Mouse (Mus musculus) lung, postnatal 14 days (tissue): ENCODE data around the gene Sertad2.

Source experiments
- DNase-seq: peaks from one replicate; pipeline ENCODE4 v3.0.0; 2021

The Sertad2 gene

DNA sequence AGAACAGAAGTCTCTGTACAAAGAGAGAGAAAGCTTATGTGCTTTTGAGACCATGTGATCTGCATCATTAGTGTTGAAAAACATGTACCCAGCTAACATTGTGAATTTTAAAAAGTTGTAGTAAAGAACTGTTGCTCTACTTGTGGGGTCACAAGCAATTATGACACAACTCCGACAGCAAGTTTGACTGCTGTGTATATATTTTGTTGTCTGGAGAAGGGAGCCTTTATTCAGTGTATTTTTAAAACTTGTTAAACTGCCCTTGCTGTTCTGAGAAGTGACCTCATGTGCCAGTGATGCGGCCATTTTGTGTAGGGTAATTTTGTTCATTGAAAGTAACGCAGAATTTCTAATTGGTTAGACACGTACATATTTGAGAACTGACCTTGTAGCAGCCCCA, 61.1 kb downstream of the Sertad2 start:
- DNase-seq = no peak

DNA sequence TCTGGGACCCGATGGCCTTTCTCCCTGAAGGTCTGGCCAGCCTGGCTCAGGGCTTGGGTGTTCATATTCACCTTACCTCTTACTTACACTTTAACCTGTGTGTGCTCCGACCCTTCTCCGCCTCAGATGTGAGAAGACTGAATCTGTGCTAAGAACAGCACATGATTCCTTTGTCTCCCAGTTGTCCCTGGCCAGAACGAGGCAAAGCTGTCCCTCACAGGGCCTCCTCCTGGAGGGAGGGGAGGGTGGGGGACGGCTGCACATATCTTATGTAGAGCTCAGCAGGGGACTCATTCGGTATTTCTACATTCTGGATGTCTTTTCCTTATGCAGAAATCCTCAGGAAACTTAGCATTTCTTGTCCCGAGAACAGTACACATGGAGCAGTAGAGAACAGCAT, 62.6 kb downstream of the Sertad2 start:
- DNase-seq = no peak

DNA sequence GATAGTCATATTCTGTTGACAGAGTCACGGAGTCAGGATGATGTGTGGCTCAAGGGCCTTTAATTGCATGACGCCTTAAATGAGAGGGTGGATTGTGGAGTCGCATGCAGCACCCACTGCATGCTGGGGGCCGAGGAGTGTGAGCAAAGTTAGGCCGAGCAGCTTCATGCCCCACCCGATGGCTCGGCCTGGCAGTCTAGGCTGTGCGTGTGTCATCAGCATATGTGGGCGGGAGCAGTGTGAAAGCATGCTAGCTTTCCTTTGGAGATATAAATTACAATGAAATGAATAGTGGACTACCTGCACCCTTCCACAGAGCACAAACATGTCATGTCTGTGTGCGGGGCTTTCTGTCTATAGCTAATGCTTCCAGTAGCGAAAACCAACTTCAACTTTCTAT, 65.4 kb downstream of the Sertad2 start:
- DNase-seq = no peak

DNA sequence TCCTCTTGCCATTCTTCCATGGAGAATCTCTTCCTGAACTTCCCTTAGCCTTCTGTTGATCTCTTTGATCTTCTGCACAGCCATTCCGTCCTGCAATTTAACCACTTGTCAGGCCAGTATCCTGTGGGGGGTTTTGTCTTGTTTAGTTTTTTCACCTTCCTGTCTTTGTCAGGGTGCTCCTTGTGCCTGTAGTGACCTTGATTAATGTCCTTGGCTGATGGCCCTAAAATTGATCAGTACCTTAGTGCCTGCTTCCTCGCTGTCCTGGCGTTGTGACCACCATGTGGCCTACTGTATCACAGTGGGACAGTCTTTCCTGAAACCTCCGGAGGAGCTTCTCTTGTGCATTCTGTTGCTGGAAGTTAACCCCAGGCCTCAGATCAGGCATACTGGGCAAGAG, 70.2 kb downstream of the Sertad2 start:
- DNase-seq = no peak

DNA sequence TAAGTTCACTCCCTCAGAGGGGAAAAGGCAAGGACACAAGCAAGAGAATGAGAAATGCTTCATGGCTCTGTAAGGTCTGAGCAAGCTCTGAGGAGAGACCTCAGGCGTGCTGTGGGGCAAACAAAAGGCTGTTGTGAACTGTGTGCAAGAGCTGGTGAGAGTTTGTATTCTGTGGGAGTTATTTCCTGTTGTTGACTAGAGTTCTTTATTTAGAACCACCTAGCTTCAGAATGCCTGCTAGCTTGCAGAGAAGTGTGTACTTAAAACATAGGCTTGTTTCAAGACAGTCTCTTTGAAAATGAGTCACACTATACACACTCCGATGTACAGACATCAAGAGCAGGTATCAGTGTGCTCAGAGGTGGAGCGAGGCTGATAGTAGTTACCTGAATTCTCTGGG, 73.0 kb downstream of the Sertad2 start:
- DNase-seq = no peak

DNA sequence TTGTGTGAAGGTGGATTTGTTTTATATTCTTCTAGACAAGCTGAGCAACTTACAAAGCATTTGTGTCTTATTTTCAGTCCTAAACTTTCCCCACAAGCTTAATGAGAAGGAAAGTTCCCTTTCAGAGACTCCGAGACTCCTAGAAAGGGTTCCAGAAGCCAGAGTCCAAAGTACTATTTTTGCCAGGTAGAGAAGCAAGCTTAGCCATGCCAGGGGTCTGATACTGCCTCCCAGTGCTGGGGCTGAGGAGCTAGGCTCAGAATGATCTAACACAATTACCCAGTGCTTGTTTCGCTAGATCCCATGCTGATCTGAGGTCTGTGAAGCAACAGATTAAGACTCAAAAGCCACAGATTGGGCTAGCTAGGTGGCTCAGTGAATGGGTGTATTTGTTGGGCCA, 84.1 kb downstream of the Sertad2 start:
- DNase-seq = no peak

DNA sequence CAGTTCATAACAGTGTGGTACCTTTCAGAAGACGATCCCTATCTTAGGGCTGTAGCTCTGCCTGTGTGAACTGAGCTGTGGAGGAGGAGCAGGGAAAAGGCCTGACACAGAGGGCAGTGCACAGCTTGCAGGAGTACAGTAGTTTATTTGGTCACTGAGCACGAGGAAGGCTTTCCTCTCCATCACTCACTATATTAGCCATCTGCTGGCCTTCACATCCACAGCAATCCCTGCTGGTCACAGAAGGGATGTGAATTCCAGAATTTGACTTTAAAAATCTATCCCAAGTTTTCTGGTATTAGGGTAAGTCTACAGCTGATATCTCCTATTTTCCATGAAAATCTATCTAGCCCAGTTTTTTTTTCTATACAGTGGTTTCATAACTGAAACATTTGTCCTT, 85.2 kb downstream of the Sertad2 start:
- no peak for DNase-seq

DNA sequence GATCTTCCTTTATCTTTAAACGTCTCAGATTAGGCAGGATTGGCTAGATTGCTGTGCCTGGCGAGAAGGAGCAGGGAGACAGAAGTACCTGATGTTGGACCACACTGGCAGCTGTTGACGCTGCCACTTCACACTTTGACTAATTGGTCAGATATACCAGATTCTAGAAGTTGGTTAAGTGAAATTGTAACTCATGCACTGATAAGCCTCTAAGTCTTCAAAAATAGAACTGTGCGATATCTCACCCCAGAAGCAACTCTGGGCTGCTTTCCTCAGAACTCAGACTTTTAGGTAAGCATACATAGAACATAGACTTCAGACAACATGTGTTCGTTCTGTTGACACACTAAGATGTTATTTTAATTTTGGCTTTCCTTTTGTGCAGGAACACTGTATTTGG, 86.6 kb downstream of the Sertad2 start:
- no peak for DNase-seq

DNA sequence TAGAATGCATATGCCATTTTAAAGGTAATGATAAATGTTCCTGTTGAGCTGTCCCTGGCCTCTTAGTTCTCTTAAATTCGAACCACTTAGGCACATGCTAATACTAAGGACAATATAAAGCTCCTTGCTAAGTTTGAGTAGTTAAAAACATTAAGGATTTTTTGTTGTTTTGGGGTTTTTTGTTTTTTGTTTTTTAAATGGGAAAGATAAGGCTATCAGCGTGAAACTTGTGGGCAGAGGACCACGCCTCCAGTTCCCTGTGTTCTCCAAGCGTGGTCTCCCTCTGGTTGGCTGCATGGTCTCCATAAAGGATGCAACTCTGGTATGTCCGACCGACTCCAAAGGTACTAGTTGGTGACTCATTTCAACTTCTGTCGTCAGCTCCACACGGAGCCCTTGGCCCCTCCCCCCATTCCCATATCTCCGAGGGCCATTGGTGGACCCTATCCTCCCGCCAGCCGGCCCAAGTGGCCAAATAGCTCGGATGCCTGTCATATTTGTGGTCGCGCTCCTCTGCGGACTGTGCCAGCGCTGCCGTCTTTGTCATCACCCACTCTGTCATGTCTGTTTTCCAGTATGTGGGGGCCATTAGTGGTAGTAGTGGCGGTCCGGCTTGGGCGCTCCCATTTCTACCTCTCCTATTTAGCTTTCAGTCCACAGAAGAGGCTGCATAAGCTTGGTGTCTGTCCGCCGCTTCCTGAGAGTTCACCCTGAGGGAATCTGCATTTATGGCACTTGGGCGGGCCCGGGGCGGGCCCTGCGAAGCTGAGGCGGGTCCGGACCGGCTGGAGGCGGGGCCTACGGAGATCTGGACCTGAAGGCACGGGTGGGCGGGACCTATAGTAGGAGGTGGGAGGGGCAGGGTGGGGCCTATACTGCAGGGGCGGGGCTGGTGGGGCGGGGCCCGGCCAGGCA, 88.2 kb downstream of the Sertad2 start:
- DNase-seq = peak; percentile 97

DNA sequence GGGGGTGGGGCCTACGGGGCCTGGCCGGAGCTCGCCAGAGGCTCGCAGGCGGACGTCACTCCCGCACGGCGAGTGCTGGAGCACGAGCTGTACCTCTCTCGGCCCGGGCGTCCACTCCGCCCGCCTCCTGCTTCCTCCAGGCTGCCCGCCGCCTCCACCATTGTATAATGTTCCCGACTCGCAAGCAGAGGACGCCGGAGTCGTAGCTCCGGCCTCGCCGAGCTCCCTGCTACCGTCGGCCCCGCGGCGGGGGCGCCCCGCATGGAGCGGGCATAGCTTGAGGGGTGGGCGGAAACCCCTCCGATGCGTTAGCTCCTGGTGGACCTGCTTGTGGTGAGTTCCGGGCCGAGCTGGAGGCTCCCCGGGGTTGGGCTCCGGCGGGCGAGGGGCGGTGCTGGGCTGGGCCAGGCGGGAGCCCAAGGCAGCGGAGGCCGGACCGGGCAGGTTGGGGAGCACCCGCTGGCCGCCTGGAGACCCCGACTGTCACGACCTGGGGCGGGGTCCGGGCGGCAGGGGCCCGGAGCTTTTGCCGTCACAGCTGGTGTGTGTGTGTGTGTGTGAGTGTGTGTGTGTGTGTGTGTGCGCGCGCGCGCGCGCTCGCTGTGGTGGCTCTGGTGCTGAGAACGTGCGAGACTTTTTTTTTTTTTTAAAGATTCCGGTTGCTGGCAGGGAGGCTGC, 89.0 kb downstream of the Sertad2 start:
- DNase-seq = peak; percentile 76

DNA sequence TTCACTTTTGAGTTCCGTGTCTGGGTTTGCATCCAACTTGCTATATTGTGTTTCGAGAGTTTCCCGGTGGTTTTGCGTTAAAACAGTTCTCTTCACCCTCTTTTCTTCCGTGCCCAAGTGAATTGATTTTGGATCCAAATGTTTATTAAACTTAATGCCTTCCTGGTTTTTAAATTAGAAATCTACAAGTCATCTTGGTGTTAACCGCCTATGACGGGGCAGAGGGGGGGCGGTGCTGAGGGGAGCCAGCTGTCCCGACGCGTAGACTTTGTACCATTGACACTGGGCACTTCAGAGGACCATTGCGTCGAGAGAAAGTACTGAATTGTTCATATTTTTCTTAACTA, 89.5 kb downstream of the Sertad2 start:
- peak; percentile 73 for DNase-seq

DNA sequence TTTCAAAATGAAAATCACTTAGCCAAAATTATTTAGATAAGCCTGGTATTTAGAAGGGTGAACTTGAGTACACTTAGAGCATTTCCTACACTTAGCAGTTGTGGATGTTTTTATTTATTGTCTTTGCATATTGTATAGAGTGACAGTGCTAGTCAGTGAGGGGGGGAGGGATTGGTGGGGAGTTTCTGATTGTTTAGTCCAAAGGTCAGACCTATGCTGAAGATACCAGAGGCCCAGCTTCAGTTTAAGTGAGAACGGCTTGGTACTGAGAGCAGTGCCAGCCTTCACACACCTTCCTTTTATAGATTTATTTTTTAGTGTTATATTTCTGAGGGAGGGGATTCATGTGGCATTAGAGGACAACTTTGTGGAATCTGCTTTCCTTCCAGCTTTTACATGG, 91.5 kb downstream of the Sertad2 start:
- DNase-seq = no peak

DNA sequence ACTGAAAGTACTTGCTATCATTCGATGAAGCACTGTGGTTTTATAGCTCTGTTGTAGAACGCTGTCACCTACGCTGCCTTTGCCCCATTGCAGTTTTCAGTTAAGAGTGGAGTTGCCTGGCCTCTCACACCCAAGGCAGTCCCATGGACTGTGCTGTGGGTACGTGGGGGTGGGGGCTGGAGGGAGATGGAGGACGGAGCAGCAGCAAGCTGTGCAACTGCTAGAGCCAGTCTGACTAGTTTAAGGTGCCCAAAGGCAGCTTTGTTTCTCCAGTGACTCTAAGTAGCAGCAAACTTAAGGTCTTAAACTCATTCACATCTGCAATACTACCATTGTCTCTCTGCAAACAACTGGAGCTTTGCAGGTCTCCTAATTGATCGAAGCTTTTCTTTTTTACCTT, 92.6 kb downstream of the Sertad2 start:
- no peak for DNase-seq

DNA sequence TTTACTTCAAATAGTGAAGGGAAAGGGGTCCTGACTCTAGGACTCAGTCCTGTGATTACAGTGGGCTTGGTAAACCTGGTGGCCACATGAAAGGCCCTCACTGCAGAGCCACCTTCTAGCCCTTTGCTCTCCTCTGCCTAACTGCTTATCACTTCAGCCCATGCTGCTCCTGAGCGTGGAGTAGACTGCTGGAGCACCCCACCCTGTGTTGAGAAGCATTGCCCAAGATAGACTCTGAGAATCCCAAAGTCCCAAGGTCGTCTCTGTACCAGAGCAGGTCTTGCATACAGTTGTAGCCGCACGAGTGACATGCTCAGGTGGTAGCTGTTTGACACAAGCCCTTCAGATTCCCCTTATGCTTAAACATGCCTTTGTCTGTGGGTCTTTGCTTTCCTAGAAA, 93.1 kb downstream of the Sertad2 start:
- no peak for DNase-seq

DNA sequence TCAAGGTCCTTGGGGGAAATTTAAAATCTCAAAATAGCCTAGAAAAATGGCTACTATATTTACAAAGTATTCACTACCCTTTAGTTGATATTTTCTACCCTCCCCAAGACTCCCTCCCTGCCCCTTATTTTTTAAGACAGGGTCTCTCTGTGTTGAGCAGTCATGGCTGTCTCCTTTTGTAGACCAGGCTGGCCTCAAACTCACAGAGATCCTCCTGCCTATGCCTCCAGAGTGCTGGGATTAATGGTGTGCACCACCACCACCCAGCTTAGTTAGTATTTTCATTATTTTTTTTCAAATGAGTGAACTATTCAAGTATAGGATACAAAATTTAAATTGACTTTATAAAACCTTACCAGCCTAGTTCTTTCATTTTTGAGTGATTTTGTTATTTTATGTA, 94.0 kb downstream of the Sertad2 start:
- DNase-seq = no peak

DNA sequence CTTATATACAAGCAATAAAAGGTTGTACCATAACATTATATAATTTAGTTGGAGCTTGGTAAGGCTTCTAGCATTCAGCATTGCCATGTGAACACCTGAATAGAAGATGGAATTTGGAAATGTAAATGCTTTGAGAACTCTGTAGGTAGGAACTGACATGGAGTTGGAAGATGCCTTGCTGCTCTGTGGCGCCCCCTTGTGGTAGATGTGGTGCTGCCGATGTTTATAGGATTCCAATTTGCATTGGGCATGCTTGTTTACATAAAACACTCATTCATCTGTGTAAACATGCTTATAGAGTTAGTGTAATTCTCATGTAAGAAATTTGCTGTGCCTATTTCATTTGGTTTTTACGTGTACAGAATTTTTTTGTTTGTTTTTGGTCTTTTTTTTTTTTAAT, 95.8 kb downstream of the Sertad2 start:
- DNase-seq = peak; percentile 91

DNA sequence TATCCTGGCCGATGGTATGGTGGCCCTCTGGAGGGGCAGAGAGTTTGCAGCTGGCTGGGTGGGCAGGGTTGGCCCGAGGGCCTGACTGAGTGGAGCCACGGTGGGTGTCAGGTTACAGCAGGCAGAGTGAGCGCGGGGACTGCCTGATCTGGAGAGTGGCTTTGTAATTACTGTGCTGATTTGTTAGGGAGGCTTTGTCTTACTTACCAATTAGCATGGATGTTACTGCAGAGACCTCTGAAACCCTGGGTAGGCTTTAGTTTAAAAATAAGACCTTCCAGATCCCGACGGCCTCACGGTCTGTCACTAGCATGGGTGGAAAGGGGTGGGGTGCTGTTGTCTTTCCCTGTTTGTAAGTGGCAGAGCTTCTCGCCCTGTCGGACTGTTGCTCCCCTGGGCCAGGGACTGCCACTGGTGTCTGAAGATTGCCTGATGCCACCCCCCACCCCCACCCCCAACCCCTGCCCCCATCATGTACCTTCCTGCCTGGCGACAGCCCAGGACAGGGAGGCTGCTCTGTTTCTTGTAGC, 96.9 kb downstream of the Sertad2 start:
- DNase-seq = no peak

DNA sequence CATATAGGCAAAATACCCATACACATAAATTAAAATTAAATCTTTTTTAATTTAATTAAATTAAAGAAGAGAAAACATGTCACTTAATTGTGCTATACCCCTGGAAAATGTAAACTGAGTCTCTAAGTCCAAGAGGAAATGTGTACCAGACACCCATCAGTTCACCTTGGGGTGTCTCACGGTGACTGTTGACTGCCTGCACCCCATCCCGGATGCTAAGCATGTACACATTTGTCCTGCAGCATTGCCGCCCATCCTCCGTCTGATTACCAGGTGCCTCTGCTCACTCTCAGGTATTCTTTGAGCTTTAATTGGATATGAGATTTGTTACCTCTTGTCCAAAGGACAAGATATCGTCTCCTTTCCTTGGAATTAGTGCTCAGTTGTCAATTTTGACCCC, 99.3 kb downstream of the Sertad2 start:
- no peak for DNase-seq

DNA sequence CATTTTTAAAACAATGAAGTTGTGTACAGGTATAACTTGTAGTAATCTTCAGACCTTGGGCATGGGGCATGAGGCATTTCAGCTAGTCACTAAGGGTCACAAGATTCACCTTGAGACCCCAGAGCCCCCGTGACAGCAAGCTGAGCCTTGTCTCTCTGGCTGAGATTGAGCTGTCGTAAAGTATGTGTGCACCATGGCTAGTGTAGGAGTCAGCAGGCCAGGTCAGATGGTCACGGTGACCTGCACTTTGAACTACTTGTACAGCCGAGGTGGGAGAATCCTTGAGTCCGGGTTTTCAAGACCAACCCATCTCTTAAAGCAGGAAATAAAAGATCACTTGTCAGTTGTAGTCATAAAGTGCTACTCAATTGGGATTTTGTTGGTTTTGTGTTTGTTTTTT, 100.1 kb downstream of the Sertad2 start:
- no peak for DNase-seq

DNA sequence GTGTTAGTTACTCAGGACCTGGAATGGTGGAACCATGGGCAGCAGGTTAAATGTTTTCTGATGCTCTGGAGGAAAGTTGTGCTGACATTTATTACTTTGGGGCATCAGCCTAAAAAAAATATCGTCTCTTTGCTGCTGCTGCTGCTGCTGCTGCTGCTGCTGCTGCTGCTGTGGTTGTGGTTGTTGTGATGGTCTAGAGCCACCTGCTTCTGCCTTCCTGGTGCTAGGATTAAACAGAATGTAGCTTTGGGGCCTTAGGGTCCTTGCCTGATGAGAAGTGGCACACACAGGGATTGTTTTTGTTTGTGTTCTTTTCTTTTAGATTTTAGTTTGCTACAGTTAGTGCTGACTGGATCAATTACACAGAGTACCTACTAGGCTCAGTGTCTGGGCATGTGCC, 101.1 kb downstream of the Sertad2 start:
- DNase-seq = no peak

DNA sequence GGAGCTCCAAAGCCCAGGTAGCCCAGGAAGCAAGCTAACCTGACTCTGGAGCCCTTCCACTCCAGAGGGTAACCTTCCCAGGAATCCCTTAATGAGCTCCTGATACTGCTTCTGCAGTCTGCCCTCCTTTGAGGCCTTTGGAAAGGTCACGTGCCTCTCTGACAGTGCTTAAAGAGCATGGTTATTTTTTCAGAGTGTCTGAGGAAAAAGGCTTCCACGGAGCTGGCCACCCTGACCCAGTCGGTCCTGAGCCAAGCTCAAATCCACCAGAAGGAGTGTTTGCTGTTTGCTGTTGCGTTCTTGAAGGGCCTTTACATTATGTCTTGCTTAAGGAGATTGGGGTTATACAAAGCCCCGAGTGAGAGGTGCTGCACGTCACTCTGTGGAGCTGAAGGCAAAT, 101.8 kb downstream of the Sertad2 start:
- DNase-seq = no peak

DNA sequence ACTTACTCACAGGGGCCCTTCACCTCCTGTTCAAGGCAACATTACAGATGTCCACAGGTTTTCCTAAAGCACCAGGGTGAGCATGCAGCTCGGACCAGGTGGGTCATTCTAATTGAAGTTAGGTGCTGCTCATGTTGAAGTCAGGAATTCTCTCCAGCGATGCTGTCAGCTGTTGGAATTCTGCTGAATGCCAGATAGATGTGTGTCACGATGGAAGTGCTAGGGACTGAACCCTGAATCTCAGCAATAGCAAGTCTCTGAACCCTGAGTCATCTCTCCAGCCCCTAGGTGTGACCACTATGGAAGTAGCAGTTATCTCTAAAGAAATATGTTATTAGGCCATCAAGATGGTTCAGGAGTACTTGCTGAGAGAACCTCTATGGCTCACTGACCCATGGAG, 102.5 kb downstream of the Sertad2 start:
- DNase-seq = no peak

DNA sequence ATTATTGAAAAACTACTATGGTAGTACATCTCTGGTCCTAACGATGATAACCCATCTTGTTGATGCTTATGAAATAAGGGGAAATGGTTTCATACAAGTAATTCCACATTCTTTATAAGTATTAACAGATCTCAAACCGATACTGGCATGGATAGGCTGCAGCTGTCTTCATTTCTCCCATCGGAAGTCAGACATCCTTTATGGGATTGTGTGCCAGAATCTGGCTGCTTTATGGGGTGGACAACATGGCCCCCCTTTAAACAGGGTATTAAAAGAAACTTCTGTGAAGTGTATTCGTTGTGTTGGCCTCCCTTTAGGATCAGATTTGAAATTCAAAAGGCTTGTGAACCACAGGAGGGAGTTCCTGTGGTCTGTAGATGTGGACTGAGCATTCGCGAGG, 103.1 kb downstream of the Sertad2 start:
- DNase-seq = no peak

DNA sequence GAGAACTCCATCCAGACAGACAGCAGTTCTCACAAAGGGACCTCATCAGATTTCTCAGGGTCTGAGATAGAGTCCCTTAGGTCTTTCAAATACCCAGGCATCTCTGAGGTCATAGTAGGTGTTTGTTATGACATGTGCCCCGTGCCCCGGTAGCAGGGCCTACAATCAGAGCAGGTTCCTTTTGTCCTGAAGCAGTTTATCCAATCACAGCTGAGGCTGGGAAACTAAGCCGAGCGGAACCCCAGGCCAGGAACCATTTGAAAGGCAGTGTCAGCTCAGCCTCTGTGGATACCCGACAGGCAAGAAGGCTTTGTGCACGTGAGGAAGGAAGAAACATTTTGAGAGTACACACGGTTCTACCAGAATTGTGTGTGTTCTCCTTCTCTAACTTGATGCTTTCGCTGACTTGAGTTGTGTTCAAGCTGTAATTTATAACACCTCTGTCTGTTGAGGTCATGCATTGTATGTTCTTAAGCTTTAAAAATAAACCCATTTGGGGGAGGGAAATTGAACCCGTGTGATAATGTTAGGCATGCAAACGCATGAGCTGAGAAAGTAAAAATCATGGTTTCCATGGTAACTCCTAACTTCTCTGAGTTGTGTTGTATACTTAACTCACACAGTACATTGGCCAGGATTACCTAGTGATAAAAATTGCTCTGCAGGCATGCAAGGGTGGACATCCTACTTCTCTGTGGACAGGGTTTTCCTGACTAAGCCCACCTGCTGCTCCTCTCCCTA, 104.1 kb downstream of the Sertad2 start:
- DNase-seq = no peak
